Mouse (Mus musculus): ENCODE results near the gene Mst1r.

Gene Mst1r

DNA sequence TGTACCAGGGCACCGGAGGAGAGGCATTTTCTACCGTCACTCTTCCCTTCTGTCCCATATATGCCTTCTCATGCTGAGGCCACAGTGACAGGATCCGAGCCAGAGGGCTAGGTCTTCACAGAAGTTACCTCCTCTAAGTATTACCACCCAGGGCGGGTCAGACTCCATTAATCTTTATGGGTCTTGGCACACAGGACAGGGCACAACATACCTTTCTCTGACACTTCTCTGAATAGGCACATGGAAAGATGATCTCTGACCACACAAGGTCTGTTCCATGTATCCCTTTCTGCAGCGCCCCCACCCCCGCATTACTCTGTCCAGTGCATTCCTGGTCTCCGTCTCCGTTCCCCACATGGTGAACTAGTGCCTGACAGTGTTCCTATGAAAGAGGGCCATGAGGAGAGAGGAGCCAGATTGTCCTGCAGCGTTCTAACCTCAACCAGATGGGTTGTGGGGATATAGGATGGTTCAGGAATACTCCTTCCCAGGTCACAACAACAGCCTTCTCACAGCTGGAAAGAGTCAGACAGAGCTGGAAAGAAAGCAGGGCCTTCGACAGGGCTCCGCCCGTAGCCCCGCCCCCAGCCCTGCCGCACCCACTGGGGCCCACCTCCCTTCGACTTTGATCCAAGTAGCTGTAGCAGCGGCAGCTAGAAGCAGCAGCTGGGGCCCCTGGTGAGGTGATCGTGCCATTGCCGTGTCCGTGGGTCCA, at the start of gene Mst1r:
Mst1r (plus strand) TSS at position 622 of the 715 bp plus-strand sequence.
- DNase-seq, result peak; percentile 80

DNA sequence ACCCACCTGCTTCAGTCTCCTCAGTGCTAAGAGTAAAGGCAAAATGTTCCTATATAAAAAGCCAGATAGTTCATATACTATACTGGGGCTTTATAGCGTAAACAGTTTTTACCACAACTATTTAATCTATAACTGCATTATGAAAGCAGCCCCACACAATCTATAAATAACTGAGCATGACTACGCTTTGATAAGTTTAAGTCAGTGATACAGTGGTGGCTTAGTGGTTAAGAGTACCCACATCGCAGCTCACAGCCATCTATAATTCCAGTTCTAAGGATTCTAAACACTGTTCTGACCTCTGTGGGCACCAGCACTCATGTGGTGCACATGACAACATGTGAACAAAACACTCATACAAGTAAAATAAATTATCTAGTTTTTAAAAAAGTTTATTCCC, 48.3 kb upstream of the Mst1r start:
- DNase-seq, result no peak

DNA sequence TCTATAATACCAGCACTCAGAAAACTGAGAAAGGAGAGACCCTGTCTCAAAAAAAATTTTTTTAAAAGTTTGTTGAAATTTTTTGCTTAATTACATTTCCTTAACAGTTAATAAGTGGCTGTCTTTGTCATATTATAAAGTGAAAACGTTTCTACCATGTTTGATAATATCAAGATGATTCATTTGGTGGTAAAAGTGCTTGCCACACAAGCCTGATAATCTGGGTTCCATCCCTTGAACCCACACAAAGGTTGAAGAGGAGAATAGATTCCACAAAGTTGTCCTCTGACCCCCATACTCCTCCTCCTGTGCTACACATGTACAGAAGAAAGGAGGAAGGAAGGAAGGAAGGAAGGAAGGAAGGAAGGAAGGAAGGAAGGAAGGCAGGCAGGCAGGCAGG, 42.2 kb upstream of the Mst1r start:
- no peak for DNase-seq

DNA sequence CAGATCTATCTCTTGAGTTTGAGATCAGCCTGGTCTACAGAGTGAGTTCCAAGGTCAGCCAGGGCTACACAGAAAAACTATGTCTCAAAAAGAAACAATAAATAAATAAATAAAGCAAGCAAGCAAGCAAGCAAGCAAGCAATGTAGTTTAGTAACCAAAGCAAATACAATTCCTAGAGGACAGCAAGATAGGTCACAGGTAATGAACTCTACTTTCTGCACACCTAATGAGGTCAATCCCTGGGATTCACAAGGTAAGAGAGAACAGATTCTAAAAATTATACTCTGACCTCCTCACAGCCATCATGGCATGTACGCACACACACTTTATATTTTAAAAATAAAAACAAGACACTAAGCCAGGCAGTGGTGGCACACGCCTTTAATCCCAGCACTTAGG, 40.6 kb upstream of the Mst1r start:
- DNase-seq, result no peak

DNA sequence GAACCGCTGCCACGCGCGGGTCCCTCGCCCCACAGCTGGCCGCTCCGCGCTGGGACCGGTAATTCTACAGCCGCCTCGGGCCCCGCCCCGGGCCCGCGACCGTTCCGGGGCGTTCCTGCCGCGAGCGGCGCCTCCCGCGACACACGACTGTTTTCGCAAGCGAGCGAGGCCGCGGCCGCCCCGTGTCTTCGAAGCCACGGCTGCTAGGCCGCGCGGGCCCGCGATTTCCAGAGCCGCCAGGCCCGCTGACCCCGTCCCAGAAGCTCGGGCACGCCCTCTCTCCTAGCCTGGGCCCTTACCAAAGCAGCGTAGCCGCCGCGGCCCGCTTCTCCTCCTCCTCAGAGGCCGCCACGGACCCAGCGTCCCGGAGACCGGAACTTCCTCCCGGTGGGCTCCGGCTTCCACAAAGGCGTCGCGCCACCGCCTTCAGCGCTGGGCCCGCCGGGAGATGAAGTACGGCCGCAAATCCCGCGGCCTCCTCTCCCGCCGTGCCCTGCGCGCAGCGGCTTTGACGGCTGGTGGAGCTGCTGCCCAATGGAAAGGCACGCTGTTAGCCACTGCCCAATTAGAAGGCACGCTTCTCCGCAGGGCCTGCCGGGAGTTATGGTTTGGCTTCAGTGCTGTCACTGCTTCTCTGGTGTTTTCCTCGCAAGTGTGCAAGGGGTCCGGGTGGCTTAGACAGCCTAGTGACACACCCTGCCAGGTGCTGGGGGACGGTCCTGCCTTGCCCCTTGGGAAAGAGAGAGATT, 34.1 kb upstream of the Mst1r start:
- DNase-seq, result peak; percentile 96

DNA sequence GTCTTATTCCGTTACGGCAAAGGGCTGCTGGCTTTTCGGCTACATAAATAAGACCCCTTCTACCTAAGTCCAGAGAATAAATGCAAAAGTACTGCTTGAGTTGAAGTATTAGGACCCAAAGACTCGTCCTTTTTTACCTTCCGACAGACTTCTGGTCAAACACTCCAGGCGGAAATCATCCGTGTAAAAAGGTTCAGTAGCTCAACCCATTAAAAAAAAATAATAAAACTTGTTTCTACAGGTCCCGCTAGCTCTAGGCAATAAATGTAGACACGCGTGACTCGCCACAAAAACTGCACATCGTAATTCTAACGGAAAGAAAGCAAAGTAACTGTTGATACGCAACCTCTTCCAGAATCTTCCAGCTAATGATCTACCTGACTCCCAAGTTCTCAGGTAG, 33.5 kb upstream of the Mst1r start, which contains the start of gene Rbm6:
Rbm6 (minus strand) TSS at position 101 of the 400 bp plus-strand sequence.
- no peak for DNase-seq

DNA sequence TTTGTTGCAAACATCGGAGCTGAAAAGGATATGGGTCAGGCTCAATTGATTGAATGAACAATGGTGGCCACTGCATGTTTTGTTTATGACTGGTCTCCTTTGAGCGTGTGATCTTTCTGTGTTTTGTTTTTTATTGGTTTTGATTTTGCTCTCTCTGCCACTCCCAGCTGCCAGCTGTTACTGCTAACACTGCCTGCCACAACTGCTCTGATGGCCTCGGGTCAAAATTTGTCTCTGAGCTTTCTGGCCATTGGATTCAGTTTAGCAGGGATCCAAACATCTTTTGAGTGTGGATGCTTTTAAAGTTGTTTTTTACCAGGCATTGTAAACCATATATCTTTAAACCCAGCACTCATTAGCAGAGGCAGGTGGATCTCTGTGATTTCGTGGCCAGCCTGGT, 26.3 kb upstream of the Mst1r start:
- no peak for DNase-seq

DNA sequence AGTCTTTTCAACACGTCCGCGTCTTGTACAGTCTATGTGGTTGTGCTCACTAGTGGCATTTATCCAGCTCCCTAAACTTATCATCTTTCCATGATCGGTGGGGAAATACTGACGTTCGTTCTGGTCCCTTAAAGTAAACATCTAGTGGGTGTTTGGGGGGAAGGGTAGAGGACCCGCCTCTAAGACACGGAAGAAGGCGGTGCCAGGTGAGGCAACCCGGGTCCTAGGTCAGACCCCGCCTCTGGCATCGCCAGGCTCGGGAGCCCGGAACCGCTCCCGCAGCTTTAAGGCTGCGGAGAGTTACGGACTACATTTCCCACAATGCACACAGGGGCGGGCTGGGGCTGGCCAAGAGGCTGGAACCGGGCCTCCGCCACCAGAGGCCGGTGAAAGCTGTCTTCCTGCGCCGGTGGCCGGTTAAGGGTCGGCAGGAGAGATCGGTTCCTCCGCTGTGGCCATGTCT, 18.8 kb upstream of the Mst1r start, which contains the start of gene Mon1a:
Mon1a (plus strand) TSS at position 348 of the 463 bp plus-strand sequence.
- peak; percentile 95 for DNase-seq

DNA sequence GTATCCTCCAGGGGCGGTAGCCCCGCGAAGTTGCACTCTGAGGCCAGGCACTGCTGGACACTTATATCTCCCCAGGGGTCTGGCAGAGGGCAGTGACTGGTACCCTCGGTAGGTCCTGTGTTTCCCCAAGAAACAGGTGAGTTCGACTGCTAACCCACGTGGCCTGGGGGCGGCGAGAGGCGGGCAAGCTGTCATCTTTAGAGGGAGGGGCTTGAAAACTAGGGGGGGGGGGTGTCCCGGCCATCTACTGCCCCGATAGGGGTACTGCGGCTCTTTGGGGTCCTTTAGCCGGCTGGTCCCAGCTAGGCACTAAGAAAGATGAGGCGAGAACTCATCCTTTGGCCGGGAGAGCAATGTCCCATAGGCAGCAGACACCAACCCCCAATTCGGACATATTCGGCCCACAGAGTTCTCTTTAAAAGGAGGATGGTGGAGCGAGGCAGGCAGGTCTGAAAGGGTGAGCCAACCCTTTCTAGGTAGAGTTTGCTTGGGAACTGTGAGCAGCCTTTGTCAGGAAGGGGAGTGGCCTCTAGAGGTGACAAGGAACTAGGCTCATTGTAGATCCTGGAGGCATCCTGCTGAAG, 18.3 kb upstream of the Mst1r start:
- DNase-seq, result peak; percentile 54

DNA sequence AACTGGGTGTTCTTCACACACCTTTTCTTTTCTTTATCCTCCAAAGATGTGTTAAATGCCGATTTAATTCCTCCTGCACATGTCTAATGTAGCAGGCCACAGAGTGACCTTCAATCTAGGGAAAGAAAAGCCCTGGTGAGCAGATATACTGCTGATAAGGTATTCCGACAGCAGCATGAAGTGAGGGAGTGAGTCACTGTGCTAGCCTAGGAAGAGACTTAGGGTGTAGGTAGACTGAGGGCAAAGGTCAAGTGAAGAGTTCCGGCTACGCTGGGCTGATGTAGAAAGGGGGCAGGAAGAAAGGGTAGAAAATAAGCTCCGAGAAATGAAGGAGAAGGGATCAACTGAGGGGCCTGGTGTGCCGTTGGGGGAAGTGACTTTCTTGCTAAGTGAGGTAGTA, 16.4 kb upstream of the Mst1r start:
- DNase-seq, result no peak

DNA sequence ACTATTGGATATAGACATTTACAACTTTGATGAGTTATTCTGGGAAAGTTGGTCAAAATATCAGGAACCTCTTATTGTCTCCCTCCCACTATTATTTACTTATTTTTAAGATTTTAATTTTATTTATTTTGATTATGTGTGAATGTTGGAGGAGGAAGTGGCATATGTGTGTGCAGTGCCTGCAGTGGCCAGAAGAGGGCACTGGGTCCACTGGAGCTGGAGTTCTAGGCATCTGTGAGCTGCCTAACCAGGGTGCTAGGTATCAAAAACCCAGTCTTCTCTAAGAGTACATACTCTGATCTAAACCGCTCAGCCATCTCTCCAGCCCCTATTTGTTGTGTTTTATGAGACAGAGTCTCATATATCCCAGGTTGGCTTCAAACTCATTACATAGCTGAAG, 15.7 kb upstream of the Mst1r start:
- no peak for DNase-seq

DNA sequence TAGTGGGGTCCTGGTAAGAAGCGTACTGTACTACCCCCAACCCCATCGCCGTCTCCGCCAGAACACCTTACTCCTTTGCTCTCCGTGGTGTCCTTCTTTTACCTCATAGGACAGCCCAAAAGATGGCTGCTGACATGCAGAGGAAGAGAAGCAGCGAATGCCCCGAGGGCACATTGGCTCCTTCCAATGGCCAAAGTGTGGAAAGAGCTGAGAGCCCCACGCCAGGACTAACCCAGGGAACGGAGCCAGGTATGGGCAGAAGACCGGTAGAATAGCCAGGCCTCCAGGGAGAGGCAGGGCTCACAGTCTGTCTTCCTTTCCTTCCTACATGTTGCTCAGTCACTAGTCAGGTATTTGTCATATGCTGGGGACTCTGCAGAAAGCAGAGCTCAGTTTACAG, 8.1 kb upstream of the Mst1r start:
- no peak for DNase-seq

DNA sequence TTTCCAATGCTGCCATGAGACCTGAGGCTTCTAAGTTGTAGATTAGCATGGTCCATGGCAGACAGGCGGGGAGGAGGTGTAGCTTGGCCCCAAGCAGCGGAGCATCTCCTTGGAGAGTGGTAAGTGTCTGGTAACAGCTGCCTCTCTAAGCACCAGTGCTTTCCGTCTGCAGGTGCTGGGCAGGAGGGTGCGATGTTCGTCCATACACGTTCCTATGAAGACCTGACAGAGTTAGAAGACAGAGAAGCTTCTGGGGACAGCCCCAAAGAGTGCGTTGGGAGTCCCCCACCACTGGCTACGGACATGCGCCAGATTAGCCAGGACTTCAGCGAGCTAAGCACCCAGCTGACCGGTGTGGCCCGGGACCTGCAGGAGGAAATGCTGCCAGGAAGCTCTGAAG, 6.8 kb upstream of the Mst1r start:
- DNase-seq, result no peak

DNA sequence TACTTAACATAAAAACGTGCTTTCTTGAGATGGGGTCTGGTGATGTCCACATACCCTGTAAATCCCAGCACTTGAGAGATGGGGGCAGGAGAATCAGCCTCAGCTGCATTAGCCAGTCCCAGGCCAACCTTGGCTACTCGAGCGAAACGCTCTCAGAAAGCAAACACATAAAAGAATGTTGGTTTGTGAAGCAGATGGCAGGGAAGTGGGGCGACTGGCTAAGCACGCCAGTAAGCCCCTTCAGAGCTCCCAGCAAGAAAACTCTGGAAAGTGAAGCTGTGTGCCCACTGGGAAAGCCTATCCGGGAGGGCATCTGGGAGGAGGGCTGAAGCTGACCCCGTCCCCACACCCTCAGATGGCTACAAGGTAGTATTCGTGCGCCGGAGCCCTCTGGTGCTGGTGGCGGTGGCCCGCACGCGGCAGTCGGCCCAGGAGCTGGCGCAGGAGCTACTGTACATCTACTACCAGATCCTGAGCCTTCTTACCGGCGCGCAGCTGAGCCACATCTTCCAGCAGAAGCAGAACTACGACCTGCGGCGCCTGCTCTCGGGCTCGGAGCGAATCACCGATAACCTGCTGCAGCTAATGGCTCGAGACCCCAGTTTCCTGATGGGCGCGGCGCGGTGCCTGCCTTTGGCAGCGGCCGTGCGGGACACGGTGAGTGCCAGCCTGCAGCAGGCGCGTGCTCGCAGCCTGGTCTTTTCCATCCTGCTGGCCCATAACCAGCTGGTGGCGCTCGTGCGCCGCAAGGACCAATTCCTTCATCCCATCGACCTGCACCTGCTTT, 5.6 kb upstream of the Mst1r start:
- DNase-seq, result peak; percentile 70

DNA sequence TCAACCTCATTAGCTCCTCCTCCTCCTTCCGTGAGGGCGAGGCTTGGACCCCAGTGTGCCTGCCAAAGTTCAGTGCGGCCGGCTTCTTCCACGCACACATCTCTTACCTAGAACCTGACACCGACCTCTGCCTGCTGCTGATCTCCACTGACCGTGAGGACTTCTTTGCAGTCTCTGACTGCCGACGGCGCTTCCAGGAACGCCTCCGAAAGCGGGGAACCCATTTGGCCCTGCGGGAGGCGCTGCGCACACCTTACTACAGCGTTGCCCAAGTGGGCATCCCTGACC, 5.1 kb upstream of the Mst1r start:
- DNase-seq, result no peak

DNA sequence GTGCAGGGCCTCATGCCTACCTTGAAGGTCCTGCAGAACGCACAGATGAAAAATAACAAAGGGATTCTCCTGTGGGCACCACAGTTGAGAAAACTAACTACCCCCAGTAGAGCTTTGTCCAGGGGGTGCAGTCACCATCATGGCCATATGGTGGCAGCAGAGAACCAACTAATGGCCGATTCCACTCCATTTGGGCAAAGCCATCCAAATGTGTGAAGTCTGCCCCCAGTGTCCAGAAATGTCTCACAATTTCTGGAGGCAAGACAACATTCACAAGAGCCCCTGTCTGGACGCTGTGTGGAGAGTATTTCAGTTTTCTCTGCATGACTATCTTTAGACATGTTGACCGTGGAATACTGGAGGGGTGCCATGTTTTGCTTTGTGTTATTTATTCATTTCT, 1.9 kb upstream of the Mst1r start:
- DNase-seq, result peak; percentile 73

DNA sequence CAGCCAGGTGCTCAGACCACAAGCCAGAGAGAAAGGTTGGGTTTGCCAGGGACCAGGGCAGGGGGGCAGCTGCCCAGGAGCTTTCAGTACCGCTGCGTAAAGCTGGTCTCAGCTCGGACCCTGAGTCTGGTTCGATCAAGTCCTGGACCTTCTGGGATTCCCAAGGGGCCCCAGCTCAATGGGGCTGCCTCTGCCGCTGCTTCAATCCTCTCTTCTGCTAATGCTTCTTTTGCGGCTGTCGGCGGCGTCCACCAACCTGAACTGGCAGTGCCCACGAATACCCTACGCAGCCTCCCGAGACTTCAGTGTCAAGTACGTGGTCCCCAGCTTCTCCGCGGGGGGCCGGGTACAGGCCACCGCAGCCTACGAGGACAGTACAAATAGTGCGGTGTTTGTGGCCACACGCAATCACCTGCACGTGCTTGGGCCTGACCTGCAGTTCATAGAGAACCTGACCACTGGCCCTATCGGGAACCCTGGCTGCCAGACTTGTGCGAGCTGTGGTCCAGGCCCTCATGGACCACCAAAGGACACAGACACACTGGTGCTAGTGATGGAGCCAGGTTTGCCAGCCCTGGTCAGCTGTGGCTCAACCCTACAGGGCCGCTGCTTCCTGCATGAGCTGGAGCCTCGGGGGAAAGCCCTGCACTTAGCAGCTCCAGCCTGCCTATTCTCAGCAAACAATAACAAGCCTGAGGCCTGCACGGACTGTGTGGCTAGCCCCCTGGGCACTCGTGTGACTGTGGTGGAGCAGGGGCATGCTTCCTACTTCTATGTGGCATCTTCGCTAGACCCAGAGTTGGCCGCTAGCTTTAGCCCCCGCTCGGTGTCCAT, 511 bp downstream of the Mst1r start:
- no peak for DNase-seq

DNA sequence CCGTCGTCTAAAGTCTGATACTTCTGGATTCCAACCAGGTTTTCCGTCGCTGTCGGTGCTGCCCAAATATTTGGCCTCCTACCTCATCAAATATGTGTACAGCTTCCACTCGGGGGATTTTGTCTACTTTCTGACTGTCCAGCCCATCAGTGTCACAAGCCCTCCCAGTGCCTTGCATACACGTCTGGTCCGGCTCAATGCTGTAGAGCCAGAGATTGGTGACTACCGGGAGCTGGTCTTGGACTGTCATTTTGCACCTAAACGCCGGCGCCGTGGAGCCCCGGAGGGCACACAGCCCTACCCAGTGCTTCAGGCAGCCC, 1.1 kb downstream of the Mst1r start:
- no peak for DNase-seq

DNA sequence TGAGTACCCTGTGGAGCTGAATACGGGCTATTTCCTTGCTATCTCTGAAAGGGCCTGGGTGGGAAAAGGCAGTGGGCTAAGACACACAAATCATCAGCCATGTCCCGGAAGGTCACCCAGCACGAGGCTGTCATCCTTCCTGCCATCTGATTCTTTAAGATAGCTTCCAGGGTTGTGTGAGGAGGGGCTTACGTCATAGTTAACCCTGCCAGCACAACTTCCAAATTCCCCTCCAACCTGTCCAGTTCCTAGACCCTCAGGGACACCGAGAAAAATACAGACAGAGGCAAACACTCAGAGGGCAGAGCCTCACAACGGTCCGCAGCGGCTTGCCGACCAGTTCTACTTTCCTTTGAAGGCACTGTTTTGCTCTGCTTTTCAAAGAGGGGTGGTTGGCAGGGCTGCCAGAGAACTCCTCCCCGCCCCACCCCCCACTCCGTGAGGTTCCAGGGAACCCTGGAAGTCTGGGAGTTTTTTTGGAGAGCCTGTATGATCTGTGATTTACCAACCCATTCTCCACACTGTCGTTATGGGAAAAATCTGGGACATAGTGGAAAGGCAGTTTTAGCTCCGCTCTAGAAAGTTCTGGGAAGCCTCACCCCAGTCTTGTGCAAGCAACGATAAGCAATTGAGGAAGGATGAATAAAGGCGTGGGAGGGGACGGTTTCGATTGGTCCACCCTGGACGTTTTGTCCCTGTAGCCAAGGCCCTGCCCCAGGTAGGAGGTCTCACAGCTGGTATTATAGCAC, 1.9 kb downstream of the Mst1r start:
- DNase-seq, result no peak

DNA sequence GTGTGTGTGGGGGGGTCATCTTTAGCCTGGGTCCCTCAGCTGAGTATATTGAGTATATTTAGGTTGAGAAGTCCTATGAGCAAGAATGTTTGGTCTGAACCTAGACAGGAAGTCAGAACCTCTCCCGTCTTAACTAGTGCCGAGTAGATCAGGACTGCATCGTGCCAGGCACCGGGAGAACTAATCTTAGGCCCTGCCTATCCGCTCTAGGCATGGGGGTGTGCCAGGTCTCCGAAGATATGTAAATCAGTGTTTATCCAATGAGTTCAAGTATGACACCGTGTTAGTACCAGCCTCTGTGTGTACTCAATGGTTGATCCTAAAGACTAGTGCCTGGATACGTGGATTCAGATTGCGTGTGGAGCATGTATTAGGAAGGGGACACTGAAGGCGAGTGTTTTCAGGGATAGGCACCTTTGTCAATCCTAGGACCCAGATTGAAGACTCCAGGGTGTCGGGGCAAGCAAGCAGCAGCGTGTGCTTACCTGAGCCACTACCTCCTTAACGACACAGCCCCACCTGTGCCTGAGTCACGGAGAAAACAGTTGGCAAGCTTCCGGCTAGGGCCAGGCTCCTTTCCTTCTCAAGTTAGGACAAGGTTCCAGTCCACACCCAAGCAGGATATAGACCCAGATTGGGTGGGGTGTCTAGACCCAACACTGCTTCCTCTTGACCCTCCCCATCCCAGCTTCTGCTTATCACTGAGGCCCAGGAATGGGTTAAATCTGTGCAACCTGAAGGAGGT, 3.5 kb downstream of the Mst1r start:
- no peak for DNase-seq

DNA sequence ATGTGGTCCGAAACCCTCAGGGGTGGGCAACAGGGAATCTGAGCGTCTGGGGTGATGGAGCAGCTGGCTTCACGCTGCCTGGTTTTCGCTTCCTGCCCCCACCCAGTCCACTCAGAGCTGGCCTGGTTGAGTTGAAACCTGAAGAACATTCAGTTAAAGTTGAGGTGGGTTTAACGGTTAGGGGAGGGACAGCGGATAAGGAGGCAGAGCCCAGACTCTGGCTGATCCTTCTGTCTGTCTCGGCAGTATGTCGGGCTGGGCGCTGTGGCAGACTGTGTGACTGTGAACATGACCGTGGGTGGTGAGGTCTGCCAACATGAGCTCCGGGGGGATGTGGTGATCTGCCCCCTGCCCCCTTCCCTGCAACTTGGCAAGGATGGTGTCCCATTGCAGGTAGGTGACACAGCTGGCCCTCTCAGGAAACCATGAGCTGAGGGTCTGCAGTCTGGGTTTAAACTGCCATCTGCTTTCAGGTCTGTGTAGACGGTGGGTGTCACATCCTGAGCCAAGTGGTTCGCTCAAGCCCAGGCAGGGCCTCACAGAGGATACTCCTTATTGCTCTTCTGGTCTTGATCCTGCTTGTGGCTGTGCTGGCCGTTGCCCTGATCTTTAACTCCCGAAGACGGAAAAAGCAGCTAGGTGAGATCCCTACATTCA, 8.2 kb downstream of the Mst1r start:
- DNase-seq, result no peak
